Mouse (Mus musculus) heart, embryonic 10.5 days (tissue): Measurements from ENCODE around the gene Hist1h4k. TPM values are rescaled to one million over a fixed set of nuclear protein-coding genes. Genes with fewer than 3 reads are reported as not detected.
"Not testable (repeated sequence)": the region's sequence is repeated elsewhere in the genome, so short reads cannot be mapped to it uniquely, and the experiment has no call there.

Source experiments
- DNase-seq: peaks from one replicate; pipeline ENCODE4 v3.0.0-alpha.2; 2017; ENCODE audit warnings: low spot score
- H3K27ac ChIP-seq: fragments of 300-500 bp; sonication (generic); 2 replicates; pipeline ENCODE4 v1.5.1; 2016; ENCODE audit warnings: mild to moderate bottlenecking
- H3K27me3 ChIP-seq: fragments of 300-500 bp; sonication (generic); 2 replicates; pipeline ENCODE4 v1.6.1; 2016; ENCODE audit warnings: mild to moderate bottlenecking; ENCODE audit not compliant: poor library complexity, insufficient read depth, severe bottlenecking
- H3K36me3 ChIP-seq: fragments of 300-500 bp; sonication (generic); 2 replicates; pipeline ENCODE4 v1.6.1; 2016; ENCODE audit warnings: mild to moderate bottlenecking, moderate library complexity
- H3K4me1 ChIP-seq: fragments of 300-500 bp; sonication (generic); 2 replicates; pipeline ENCODE4 v1.6.1; 2016; ENCODE audit warnings: mild to moderate bottlenecking
- H3K4me3 ChIP-seq: fragments of 300-500 bp; sonication (generic); 2 replicates; pipeline ENCODE4 v1.5.1; 2016; ENCODE audit warnings: mild to moderate bottlenecking, moderate library complexity
- H3K9me3 ChIP-seq: fragments of 300-500 bp; sonication (generic); 2 replicates; pipeline ENCODE4 v1.6.1; 2016; ENCODE audit warnings: mild to moderate bottlenecking, moderate library complexity
- WGBS: fragments of 180-500 bp; shearing (Covaris S2); methylation state at CpG from one replicate; pipeline ENCODE4 v1.1.7; 2016; 5-methylcytosine and 5-hydroxymethylcytosine counted together
- polyA plus RNA-seq: library from polyadenylated mRNA; unstranded; fragments of >200 nt; fragmentation: Nextera tagmentation; extraction: Ambion mirVana; gene quantifications from 2 replicates; pipeline ENCODE4 v1.2.1, GENCODE M21; 2016

Hist1h4k gene
- polyA plus RNA-seq, 1 experiment from 2014 or later: 3.8 TPM

DNA sequence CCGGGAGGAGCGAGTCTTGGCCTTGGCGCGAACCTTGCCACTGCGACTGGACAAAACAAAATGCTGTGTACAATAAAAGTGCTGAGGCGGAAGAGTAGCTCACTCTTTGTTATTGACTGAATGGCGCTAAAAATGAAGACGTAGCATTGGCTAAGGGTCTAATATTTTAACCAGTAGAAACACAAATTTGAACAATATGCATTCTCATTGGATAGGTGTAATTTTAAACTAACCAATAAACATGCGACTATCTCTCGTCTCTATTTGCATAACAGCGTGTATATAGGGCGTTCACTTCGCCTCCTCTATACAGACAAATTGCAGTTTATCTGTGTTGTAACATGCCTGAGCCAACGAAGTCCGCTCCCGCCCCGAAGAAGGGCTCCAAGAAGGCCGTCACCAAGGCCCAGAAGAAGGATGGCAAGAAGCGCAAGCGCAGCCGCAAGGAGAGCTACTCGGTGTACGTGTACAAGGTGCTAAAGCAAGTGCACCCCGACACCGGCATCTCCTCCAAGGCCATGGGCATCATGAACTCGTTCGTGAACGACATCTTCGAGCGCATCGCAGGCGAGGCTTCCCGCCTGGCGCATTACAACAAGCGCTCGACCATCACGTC is 28.4 kb downstream of the Hist1h4k start, which contains the start of gene Hist1h2bm:
Gene Hist1h2bm (plus strand): TSS at position 288 of the 616 bp plus-strand sequence.
- DNase-seq: peak; percentile 90
- not testable (repeated sequence) for H3K4me1 ChIP-seq, H3K36me3 ChIP-seq, H3K27me3 ChIP-seq, H3K9me3 ChIP-seq
- Histone ChIP-seq H3K4me3 (peak within 1 kb of the TSS; percentile 55), H3K27ac (peak within 1 kb of the TSS; percentile 87)
- under 1% methylated on average over 37 of the region's 37 CpGs for WGBS

DNA sequence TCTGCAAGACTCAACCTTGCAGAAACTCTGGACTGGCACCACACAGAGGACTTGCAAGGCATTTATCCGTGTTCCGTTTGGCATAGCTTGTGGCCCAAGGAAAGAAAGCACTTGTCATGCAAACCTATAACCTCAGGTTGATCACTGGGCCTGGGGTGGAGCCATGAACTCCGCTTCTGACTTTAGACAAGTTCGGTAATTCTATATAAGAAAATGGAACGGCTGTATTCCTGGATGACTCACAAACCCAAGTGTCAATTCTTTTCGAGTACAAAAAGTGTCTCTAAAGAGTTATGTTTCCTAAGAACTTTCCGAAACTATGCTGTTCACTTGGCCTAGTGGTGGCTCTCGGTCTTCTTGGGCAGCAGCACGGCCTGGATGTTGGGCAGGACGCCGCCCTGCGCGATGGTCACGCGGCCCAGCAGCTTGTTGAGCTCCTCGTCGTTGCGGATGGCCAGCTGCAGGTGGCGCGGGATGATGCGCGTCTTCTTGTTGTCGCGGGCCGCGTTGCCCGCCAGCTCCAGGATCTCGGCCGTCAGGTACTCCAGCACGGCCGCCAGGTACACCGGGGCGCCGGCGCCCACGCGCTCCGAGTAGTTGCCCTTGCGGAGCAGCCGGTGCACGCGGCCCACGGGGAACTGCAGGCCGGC is 29.1 kb downstream of the Hist1h4k start:
- WGBS: 3% methylated on average over 21 of the region's 44 CpGs
- Histone ChIP-seq H3K4me3 (peak overlapping the region; percentile 55), H3K27ac (peak overlapping the region; percentile 87)
- H3K27me3 ChIP-seq, H3K4me1 ChIP-seq, H3K36me3 ChIP-seq, H3K9me3 ChIP-seq: not testable (repeated sequence)
- DNase-seq: peak; percentile 74

DNA sequence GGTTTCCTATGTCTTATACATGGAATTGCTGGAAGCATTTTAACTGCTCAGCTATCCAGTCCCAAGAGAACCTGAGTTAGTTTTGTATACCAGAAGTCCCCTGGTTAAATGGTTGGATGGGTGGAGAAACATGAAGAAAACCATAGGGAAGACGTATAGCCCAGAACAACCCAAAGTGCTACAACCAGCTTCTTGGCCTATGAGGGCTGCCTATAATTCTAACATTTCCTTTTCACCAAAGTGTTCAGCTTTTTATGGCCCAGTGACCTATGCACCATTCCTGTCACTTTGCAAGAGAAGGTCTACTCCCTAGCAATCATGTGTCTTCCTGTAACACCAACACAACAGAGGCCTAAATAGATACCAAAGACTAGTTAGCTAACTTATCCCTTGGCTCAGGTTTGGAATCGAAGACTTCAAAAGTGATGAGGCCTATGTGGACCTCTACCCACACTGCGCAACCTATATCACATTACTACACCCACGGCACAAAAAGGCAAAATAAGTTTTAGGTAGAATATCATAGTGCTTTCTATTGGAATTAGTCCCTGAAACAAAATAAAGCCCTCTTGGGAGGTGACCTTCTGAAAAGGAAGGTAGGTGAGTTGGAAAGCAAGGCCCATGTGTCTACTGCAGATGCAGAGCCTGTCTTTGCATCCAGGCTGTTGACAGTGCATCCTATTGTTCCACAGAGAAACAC is 31.8 kb downstream of the Hist1h4k start:
- Histone ChIP-seq H3K4me1 (peaks cover 15% of the 10 kb centered on the region), H3K27me3 (no peaks in the 10 kb centered on the region), H3K9me3 (no peaks in the 10 kb centered on the region), H3K27ac (peak overlapping the region; percentile 88), H3K4me3 (peak overlapping the region; percentile 56), H3K36me3 (no peaks in the 10 kb centered on the region)
- no peak for DNase-seq
- 61% methylated on average over 4 of the region's 4 CpGs for WGBS

DNA sequence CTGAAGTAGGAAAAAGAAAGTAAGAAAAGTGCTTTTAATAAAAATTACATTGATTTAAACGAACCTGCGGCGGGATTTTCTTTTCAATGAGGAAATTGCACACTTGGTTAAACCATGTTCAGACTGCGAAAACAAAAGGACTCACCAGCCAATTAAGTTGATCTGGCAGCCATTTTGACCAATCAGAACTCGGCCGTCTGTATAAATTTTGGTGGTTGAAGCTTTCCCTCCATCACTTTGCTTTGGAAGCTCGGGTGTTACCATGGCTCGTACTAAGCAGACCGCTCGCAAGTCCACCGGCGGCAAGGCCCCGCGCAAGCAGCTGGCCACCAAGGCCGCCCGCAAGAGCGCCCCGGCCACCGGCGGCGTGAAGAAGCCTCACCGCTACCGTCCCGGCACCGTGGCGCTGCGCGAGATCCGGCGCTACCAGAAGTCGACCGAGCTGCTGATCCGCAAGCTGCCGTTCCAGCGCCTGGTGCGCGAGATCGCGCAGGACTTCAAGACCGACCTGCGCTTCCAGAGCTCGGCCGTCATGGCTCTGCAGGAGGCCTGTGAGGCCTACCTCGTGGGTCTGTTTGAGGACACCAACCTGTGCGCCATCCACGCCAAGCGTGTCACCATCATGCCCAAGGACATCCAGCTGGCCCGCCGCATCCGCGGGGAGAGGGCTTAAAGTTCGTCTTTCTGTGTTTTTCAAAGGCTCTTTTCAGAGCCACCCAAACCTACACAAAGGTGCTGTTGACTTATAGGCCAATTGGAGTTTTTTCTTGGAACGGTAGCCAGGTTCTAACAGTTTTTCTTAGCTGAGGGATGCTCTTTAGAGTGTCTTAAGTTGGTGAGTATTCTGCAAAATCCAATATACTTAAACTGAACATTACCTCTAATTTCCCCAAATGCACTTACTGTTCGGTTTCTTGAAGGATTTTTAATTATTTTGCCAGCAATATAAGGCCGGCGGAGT is 32.6 kb downstream of the Hist1h4k start, which contains the start of gene Hist1h3h:
Gene Hist1h3h (plus strand): TSS at position 263 of the 961 bp plus-strand sequence.
- H3K9me3 ChIP-seq, H3K27me3 ChIP-seq, H3K36me3 ChIP-seq: not testable (repeated sequence)
- Histone ChIP-seq H3K4me1 (peaks cover 15% of the 10 kb centered on the region), H3K4me3 (peak within 1 kb of the TSS; percentile 56), H3K27ac (peak within 1 kb of the TSS; percentile 91)
- under 1% methylated on average over 30 of the region's 56 CpGs for WGBS
- DNase-seq: peak; percentile 94

DNA sequence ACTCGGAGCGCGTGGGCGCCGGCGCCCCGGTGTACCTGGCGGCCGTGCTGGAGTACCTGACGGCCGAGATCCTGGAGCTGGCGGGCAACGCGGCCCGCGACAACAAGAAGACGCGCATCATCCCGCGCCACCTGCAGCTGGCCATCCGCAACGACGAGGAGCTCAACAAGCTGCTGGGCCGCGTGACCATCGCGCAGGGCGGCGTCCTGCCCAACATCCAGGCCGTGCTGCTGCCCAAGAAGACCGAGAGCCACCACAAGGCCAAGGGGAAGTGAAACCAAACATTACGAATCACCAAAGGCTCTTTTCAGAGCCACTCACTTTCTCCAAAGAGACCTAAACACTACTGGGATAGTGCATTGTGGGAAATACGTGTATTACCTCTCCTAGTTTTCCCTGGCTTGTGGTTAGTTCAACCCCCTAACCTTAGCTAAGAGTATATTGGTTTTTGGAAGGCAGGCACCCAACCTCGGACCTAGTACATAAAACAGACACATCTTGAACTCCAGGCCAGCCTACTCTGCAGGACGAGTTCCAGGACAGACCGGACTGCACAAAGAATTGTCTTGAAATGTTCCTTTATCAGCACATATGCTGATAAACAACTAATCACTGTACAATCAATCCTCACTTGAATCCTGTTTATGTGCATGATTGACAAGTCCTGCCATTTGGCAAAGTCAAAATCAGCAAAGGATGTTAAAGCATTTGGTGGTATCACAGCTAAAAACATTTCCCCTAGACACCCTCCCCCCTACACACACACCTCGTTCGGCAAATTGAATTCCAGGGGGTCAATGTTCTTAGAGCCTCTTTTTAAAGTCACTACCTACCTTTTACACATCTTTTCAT is 33.5 kb downstream of the Hist1h4k start:
- H3K4me1 ChIP-seq: peaks cover 11% of the 10 kb centered on the region
- WGBS: under 1% methylated on average over 9 of the region's 38 CpGs
- not testable (repeated sequence) for H3K9me3 ChIP-seq, H3K27me3 ChIP-seq, H3K36me3 ChIP-seq, DNase-seq
- peak overlapping the region; percentile 91 for H3K27ac ChIP-seq
- peak overlapping the region; percentile 57 for H3K4me3 ChIP-seq

DNA sequence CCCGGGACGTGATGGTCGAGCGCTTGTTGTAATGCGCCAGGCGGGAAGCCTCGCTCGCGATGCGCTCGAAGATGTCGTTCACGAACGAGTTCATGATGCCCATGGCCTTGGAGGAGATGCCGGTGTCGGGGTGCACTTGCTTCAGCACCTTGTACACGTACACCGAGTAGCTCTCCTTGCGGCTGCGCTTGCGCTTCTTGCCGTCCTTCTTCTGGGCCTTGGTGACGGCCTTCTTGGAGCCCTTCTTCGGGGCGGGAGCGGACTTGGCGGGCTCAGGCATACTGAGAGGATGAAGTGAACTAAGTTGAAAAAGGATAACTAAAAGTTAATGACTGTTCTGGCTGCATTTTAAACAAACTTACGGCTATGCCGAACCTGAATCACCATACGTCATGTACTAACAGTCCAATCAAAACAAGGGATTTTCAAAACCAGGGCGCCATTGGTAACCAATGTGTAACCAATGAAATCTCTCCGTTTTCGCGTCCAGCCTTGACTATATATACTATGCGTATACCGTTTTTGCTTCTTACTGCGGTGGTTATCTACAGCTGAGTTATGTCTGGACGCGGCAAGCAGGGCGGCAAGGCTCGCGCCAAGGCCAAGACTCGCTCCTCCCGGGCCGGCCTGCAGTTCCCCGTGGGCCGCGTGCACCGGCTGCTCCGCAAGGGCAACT is 34.3 kb downstream of the Hist1h4k start, which contains the start of the genes Hist1h2bl and Hist1h2ai:
Gene Hist1h2bl (minus strand): TSS at position 280 of the 676 bp plus-strand sequence.
Gene Hist1h2ai (plus strand): TSS at position 559 of the 676 bp plus-strand sequence.
- H3K27me3 ChIP-seq, H3K9me3 ChIP-seq, H3K36me3 ChIP-seq, H3K4me1 ChIP-seq: not testable (repeated sequence)
- H3K27ac ChIP-seq: peak within 1 kb of the TSS; percentile 91
- WGBS: 1% methylated on average over 34 of the region's 50 CpGs
- H3K4me3 ChIP-seq: peak within 1 kb of the TSS; percentile 57
- DNase-seq: peak; percentile 95

DNA sequence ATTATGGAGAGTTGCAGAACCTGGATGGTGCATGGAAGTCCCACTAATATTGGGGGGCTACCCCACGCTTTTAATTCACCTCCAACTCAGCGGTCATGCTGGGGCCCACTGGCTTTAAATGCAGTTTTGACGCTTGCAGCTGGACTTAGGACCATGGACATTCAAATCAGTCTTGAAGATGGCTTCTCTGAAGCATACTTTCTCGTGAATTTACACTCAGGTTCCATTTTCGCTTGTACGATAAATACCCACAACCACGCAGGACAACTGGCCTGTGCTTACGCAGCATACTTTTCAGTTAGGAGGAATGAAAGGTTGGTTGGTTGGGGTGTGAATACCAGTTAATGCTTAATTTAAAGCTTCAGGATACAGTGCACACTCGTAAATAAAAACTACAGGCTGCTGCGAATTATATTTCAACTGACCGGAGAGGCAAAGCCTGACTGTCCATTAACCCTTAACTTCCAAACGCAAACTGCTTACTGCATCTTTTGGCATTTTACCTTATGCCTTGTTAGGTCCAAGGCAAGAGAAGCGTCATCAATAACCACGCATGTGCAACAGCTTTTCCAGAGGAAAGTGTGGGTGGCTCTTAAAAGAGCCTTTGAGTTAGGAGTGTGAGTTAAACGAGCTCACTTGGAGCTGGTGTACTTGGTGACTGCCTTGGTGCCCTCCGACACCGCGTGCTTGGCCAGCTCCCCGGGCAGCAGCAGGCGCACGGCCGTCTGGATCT is 35.0 kb downstream of the Hist1h4k start:
- H3K27me3 ChIP-seq: no peaks in the 10 kb centered on the region
- under 1% methylated on average over 22 of the region's 22 CpGs for WGBS
- H3K4me1 ChIP-seq: peaks cover 8% of the 10 kb centered on the region

DNA sequence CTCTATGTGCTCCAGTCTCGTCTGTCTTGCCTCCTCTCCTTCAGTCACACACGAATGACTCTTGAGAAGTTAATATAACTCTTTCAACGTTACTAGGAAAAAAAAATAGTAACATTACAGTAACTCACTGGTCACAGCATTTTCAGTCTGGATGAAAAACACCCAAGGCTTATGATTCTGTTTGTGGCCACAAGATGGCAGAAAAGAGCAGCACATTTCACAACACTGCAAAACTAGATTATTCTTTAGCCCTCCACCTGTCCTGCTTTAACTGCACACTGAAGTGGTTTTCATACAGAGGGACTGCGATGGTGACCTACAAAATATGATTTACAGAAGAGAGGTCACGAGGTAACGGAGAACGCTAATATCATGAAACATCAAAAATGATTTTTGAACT is 35.6 kb downstream of the Hist1h4k start:
- Histone ChIP-seq H3K27me3 (no peaks in the 10 kb centered on the region), H3K27ac (peak overlapping the region; percentile 89), H3K36me3 (no peaks in the 10 kb centered on the region), H3K4me1 (peaks cover 8% of the 10 kb centered on the region), H3K4me3 (peak overlapping the region; percentile 57), H3K9me3 (no peaks in the 10 kb centered on the region)
- 1% methylated on average over 7 of the region's 7 CpGs for WGBS
- DNase-seq: peak; percentile 81

More for the DNA sequence above, 35.0 kb downstream of the Hist1h4k start:
- Histone ChIP-seq H3K4me3 (peak overlapping the region; percentile 57), H3K36me3 (no peaks in the 10 kb centered on the region), H3K9me3 (no peaks in the 10 kb centered on the region), H3K27ac (peak overlapping the region; percentile 89)
- DNase-seq: no peak

DNA sequence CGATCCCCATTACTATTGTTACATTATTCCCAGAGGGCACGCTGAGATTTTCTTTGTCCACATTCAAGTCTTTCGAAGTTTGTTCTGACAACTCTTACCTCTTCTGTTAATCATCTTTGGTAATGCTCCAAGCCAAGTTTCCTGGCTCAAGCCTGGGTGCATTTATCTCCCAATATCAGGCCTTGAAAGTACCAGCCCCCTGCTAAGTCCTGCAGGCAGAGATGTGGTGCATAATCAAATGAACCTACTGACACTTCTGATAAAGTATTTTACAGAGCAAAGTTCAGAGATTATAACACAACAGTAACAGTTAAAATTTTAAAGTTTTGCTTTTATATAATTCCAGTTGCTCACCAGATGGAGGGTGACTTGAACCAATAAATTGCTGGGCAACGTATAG is 38.6 kb downstream of the Hist1h4k start:
- Histone ChIP-seq H3K36me3 (no peaks in the 10 kb centered on the region), H3K9me3 (no peaks in the 10 kb centered on the region), H3K27ac (no peak overlapping the region), H3K4me1 (peaks cover 8% of the 10 kb centered on the region), H3K4me3 (peak overlapping the region; percentile 70), H3K27me3 (no peaks in the 10 kb centered on the region)
- no peak for DNase-seq
- WGBS: 36% methylated on average over 4 of the region's 4 CpGs

DNA sequence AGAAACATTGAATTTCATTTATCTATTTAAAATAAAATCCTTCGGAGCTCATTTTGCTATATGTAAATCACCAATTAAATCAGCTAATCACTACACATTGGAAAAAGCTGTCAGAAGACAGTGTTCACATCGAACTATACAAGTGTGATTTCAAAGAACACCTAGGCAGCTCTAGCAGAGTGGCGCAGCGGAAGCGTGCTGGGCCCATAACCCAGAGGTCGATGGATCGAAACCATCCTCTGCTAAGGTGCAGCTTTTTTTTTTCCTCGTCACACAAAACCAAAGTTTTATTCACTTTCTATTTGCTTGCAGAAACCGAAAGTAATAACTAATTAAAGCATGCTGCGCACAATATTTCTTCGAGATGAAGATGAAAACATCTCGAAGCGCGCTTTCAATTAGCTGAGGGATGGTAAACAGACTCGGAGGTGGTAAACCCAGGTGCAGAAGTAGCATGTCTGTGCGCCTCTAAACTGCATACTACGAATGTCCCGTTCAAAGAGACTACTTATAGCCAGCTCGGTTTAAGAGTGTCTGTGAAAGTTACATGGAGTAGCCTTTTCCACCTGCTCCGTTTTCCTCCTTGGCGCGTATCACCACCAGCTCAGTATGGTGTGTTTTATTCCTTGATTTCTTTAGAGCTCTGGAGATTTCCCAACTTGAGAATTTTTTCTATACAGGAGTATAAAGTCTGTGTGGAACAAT is 39.3 kb downstream of the Hist1h4k start:
- Histone ChIP-seq H3K4me1 (peaks cover 8% of the 10 kb centered on the region), H3K4me3 (peak overlapping the region; percentile 70), H3K36me3 (no peaks in the 10 kb centered on the region), H3K27ac (peak overlapping the region; percentile 49; the same call in 1 of the 2 replicates), H3K9me3 (no peaks in the 10 kb centered on the region), H3K27me3 (no peaks in the 10 kb centered on the region)
- 3% methylated on average over 22 of the region's 22 CpGs for WGBS
- DNase-seq: peak; percentile 77
